Mouse (Mus musculus) G1E (cell line): ENCODE results near the gene Sesn3. TPM values are rescaled to one million over a fixed set of nuclear protein-coding genes. Genes with fewer than 3 reads are reported as not detected.
A peak's percentile ranks its signal among the peaks of the same experiment; 100 is the strongest.

Experiments used
- ATAC-seq: 2 replicates; pipeline ENCODE4 v1.8.0; 2016; ENCODE audit warnings: mild to moderate bottlenecking; ENCODE audit not compliant: insufficient number of reproducible peaks, poor library complexity, low FRiP score, severe bottlenecking; ENCODE audit errors: extremely low read depth
- DNase-seq: peaks from one replicate; pipeline ENCODE4 v3.0.0; 2012; ENCODE audit warnings: low spot score
- H3K27me3 ChIP-seq: 2 replicates; pipeline ENCODE4 v1.6.1; 2012; ENCODE audit warnings: mild to moderate bottlenecking, low read length, inconsistent platforms; ENCODE audit not compliant: insufficient read depth
- H3K36me3 ChIP-seq: replicated peaks from 2 replicates; pipeline ENCODE3; 2012; ENCODE audit warnings: mild to moderate bottlenecking, inconsistent platforms
- H3K4me1 ChIP-seq: 2 replicates; pipeline ENCODE4 v1.6.1; 2012; ENCODE audit warnings: low read depth, low read length, inconsistent platforms, mixed read lengths; ENCODE audit not compliant: insufficient read depth
- H3K4me3 ChIP-seq: 2 replicates; pipeline ENCODE4 v1.5.1; 2012; ENCODE audit warnings: low read depth, mild to moderate bottlenecking, inconsistent platforms, low read length, moderate library complexity, mixed read lengths
- H3K9me3 ChIP-seq: replicated peaks from 2 replicates; pipeline ENCODE4 v1.6.1; 2012; ENCODE audit warnings: inconsistent platforms
- CTCF ChIP-seq: IDR thresholded peaks from 2 replicates; pipeline ENCODE4 v1.5.1; 2012; ENCODE audit warnings: low read depth, low read length, inconsistent platforms, mixed read lengths
- GATA1 ChIP-seq: IDR thresholded peaks from 2 replicates; pipeline ENCODE4 v1.6.1; 2012; ENCODE audit warnings: borderline replicate concordance, low read length, inconsistent platforms, mixed read lengths
- GATA2 ChIP-seq: IDR thresholded peaks from 2 replicates; pipeline ENCODE4 v1.6.1; 2012; ENCODE audit warnings: low read depth, low read length, inconsistent platforms, borderline replicate concordance
- POLR2AphosphoS5 ChIP-seq: IDR thresholded peaks from 2 replicates; pipeline ENCODE4 v1.6.1; 2012; ENCODE audit warnings: low read depth, low read length, inconsistent platforms; ENCODE audit not compliant: insufficient replicate concordance
- TAL1 ChIP-seq: conservative IDR thresholded peaks from 2 replicates; pipeline ENCODE4 v1.6.1; 2012; ENCODE audit warnings: low read depth, low read length, inconsistent platforms, mixed read lengths
- polyA plus RNA-seq: library from polyadenylated mRNA; stranded (reverse); fragments of >175 nt; gene quantifications from 2 replicates; pipeline ENCODE4 v1.2.3, GENCODE M21; 2012
- total RNA-seq, 2 experiments: library from RNA; stranded (forward) in 1 of 2; stranded (reverse) in 1 of 2; fragments of 200-1000 nt in 1 of 2; fragments of >200 nt in 1 of 2; fragmentation: Nextera tagmentation in 1 of 2; gene quantifications; 2 replicates each; pipeline ENCODE4 v1.2.3; 2014 to 2017

Sesn3 gene
- total and polyA plus RNA-seq, 3 experiments, result 0.07 to 0.22 TPM; not detected in 1

GRCm38 (mm10) chr9:14362068-14362768, 87.4 kb downstream of the Sesn3 start:
- Histone ChIP-seq H3K36me3 (peaks cover 56% of the 10 kb centered on the region), H3K4me3 (no peak overlapping the region), H3K9me3 (no peaks in the 10 kb centered on the region), H3K27me3 (no peaks in the 10 kb centered on the region), H3K4me1 (peaks cover 30% of the 10 kb centered on the region)
- TF ChIP-seq POLR2AphosphoS5 (no peak), TAL1 (no peak), GATA2 (no peak), GATA1 (no peak), CTCF (no peak)
- ATAC-seq, result no peak
- no peak for DNase-seq

GRCm38 (mm10) chr9:14363540-14363939, 88.7 kb downstream of the Sesn3 start:
- Histone ChIP-seq H3K4me3 (no peak overlapping the region), H3K4me1 (peaks cover 39% of the 10 kb centered on the region), H3K36me3 (peaks cover 46% of the 10 kb centered on the region)

GRCm38 (mm10) chr9:14364719-14365118, 89.9 kb downstream of the Sesn3 start:
- Histone ChIP-seq H3K27me3 (no peaks in the 10 kb centered on the region), H3K4me1 (peaks cover 51% of the 10 kb centered on the region), H3K36me3 (peaks cover 53% of the 10 kb centered on the region), H3K4me3 (no peak overlapping the region), H3K9me3 (peaks cover 7% of the 10 kb centered on the region)
- no peak for DNase-seq
- TF ChIP-seq GATA1, result no peak
- TF ChIP-seq POLR2AphosphoS5, result no peak
- no peak for TF ChIP-seq GATA2
- TF ChIP-seq CTCF, result no peak
- TF ChIP-seq TAL1, result no peak
- no peak for ATAC-seq

More at GRCm38 (mm10) chr9:14363540-14363939, 88.7 kb downstream of the Sesn3 start:
- ATAC-seq (no peak), DNase-seq (no peak)
- TF ChIP-seq TAL1 (no peak), POLR2AphosphoS5 (no peak), CTCF (no peak), GATA1 (no peak), GATA2 (no peak)
- H3K9me3 ChIP-seq, result peaks cover under 1% of the 10 kb centered on the region
- no peaks in the 10 kb centered on the region for H3K27me3 ChIP-seq

GRCm38 (mm10) chr9:14365481-14366125, 90.7 kb downstream of the Sesn3 start:
- TF ChIP-seq TAL1, result no peak
- TF ChIP-seq GATA1, result no peak
- TF ChIP-seq GATA2, result no peak
- H3K4me1 ChIP-seq, result peaks cover 59% of the 10 kb centered on the region
- ATAC-seq, result no peak
- H3K36me3 ChIP-seq, result peaks cover 50% of the 10 kb centered on the region
- DNase-seq, result no peak
- H3K27me3 ChIP-seq, result no peaks in the 10 kb centered on the region
- no peak overlapping the region for H3K4me3 ChIP-seq
- H3K9me3 ChIP-seq, result peaks cover 7% of the 10 kb centered on the region

- DNase-seq (no peak), ATAC-seq (peak; percentile 66)
- Histone ChIP-seq H3K27me3 (no peaks in the 10 kb centered on the region), H3K9me3 (peaks cover 7% of the 10 kb centered on the region), H3K4me3 (no peak overlapping the region), H3K36me3 (peaks cover 45% of the 10 kb centered on the region), H3K4me1 (peaks cover 70% of the 10 kb centered on the region)
- TF ChIP-seq GATA1, result no peak
- TF ChIP-seq POLR2AphosphoS5, result no peak
- TF ChIP-seq TAL1, result no peak
- no peak for TF ChIP-seq CTCF
- no peak for TF ChIP-seq GATA2
These were observed 93.0 kb downstream of the Sesn3 start for GRCm38 (mm10) chr9:14367850-14368249.

GRCm38 (mm10) chr9:14369271-14369670, 94.4 kb downstream of the Sesn3 start:
- DNase-seq, result peak; percentile 16
- Histone ChIP-seq H3K27me3 (no peaks in the 10 kb centered on the region), H3K4me3 (no peak overlapping the region), H3K4me1 (peaks cover 65% of the 10 kb centered on the region), H3K9me3 (peaks cover 7% of the 10 kb centered on the region), H3K36me3 (peaks cover 47% of the 10 kb centered on the region)
- TF ChIP-seq TAL1 (peak; percentile 80), POLR2AphosphoS5 (no peak)
- ATAC-seq, result peak; percentile 81

- TF ChIP-seq GATA2, result no peak
- no peak for TF ChIP-seq TAL1
- no peak for TF ChIP-seq POLR2AphosphoS5
- no peak for TF ChIP-seq CTCF
- no peak for TF ChIP-seq GATA1
- no peak for ATAC-seq
- peaks cover 50% of the 10 kb centered on the region for H3K4me1 ChIP-seq
- H3K27me3 ChIP-seq, result no peaks in the 10 kb centered on the region
- no peak for DNase-seq
- H3K9me3 ChIP-seq, result peaks cover 7% of the 10 kb centered on the region
- H3K4me3 ChIP-seq, result no peak overlapping the region
- peaks cover 47% of the 10 kb centered on the region for H3K36me3 ChIP-seq
These were observed 97.6 kb downstream of the Sesn3 start for GRCm38 (mm10) chr9:14372440-14372839.
